Mouse (Mus musculus): Measurements from ENCODE around the gene Tmem221. TPM values are rescaled to one million over a fixed set of nuclear protein-coding genes. Genes with fewer than 3 reads are reported as not detected.

Tmem221 gene
- total RNA-seq, 2 experiments from 2014 or later = not detected

DNA sequence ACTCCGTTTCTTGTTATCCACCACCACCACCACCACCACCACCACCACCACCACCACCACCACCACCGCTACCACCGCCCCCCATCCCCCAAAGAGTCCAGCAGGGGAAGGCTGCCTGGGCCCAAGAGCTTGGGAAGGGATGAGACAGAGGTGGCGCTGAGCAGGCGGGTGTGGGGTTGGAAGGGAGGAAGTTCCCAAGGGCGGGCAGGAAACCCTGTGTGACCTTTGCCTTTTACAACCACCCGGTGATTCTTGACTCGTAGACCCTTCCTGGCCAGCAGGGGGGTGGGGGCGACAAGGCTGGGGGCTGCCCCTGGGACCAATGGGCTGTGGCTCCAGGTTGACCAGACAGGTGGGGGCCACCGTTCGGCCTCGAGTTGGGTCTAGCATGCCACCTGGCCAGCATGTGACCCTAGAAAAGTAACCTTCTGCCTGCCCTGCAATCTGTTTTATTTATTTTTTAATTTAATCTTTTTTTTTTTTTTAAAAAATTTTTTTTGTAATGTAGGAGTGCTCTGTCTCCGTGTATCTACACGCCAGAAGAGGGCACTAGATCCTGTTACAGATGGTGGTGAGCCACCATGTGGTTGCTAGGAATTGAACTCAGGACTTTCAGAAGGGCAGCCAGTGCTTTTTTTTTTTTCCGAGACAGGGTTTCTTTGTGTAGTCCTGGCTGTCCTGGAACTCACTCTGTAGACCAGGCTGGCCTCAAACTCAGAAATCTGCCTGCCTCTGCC, 45.5 kb downstream of the Tmem221 start:
- no peak for DNase-seq (ENCODE audit: low spot score in 2 of 2)

DNA sequence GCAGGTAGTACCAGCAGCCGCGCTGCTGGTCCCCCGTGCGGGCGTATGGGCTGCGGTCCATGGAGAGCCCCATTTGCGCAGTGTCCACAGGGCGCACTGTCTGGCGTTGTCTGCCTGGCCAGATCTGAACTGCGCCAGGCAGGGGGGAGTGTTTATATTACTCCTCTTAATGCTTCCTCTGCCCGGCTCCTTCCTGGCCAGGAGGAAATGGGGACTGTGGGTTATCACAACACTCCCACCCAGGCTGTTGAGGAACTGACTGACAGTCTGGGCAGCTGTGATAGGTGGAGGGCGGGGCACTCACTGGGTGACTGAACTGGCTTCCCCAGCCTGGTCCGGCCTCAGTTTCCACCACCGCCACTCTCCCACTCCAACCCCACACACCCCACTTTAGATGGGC, 47.0 kb downstream of the Tmem221 start, which contains the start of gene Plvap:
Gene Plvap, minus strand, starts transcription at position 109 of the 400 bp plus-strand sequence.
- DNase-seq (ENCODE audit: low spot score in 2 of 2) = no peak

DNA sequence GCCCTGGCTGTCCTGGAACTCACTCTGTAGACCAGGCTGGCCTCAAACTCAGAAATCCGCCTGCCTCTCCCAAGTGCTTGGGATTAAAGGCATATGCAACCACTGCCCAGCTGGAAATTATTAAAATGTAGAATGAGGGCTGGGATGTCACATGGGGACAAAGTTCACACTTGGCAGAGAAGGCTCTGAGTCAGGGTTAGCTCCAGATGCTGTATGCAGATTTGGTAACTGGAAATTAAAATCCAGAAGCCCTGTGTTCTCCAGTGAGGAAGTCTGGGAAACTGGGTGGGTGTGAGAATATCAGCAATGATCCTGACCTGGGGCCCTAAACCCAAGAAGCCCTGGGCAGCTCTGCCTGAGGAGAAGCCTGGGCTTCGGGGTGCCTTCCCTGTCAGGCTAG, 49.4 kb downstream of the Tmem221 start:
- no peak for DNase-seq (ENCODE audit: low spot score in 2 of 2)

DNA sequence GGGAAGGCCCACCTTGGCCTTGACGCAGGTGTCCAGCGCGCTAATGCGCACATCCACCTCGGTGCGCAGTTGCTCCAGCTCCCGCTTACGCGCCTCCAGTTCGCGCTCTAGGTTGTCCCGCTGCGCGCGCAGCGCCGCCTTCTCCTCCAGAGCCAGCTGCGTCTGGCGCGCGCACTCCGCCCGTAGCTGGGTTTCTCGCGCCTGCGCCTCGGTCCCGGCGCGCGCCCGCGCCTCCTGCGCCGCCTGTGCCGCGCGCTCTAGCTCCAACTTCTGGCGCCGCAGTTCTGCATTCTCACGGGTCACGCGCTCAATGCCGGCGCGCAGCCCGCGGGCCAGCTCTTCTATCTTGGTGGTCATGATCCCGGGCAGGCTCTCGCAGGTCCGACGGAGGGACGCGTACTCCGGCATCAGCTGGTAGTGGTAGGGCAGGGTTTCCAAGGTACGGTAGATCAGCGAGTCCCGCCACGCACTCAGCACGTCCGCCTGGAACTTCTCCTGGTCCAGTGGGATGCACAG, 51.0 kb downstream of the Tmem221 start:
- peak; percentile 63 to 83 for DNase-seq (ENCODE audit: low spot score in 2 of 2)

DNA sequence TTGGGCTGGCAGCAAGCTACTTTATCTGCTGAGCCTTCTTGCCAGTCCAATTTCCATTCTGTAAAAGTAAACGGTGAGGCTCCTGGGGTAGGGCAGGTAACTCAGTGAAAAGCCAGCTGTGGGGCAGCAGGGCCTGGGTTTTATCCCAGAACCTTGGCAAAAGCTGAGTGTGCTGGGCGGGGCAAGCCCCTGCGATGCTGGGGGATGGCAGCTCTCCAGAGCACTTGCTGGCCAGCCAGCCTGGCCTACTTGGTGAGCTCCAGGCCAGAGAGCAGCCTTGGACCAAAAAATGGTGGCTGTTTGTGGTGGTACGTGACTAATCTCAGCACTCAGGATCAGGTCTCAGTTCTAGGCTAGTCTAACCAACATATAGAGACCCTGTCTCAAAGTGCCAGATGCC, 52.7 kb downstream of the Tmem221 start:
- DNase-seq (ENCODE audit: low spot score in 2 of 2) = no peak

DNA sequence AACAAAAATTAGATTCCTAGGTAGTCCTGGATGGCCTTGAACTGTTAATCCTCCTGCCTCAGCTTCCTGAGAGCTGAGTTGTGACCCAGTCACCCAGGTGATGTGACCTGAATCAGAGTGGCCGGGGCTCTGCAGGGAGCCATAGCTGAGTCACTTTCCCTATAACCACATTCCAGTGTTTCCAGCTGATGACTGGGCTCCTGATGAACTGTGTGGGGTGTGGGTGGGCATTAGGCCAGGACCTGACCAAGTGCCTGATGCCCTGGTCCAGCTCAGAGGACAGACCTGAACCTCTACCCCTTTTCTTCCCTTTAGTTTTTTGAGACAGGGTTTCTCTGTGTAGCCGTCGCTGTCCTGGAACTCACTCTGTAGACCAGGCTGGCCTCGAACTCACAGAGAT, 53.3 kb downstream of the Tmem221 start:
- no peak for DNase-seq (ENCODE audit: low spot score in 2 of 2)

DNA sequence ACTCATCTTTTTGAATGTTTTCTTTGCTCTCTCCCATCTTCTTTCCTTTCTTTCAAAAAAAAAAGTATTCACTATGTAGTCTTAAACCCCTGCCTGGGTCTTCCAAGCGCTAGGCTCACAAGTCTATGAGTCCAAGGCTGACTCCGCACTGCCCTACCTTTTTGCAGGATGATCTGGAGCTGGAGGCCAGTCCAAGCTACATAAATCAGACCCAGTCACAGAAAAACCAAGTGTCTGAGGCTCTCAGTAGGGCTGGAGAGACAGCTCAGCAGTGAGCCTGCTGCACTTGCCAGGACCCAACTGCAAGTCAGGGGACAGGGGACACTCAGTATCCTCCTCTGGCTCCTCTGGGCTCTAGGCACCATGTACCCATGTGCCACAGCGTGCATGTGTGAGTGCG, 54.3 kb downstream of the Tmem221 start:
- no peak for DNase-seq (ENCODE audit: low spot score in 2 of 2)

Other genes with a start within 250 kb of the Tmem221 start
- gene Use1, start 192.0 kb downstream of the Tmem221 start, total RNA-seq (2021) = 100 to 1,000 TPM in 1 of 2 experiments, 10 to 100 TPM in 1; 97.9 to 108 TPM
- gene Ocel1, start 187.6 kb downstream of the Tmem221 start, total RNA-seq (2021) = 10 to 100 TPM; 17.2 to 17.6 TPM
- gene Nr2f6, start 176.9 kb downstream of the Tmem221 start, total RNA-seq (2021) = 10 to 100 TPM; 32.2 to 32.5 TPM
- 1 to 10 TPM; 6.7 to 7.3 TPM for gene Ushbp1, start 163.1 kb downstream of the Tmem221 start, total RNA-seq (2021)
- 10 to 100 TPM; 78.7 to 82.2 TPM for gene Babam1, start 162.0 kb downstream of the Tmem221 start, total RNA-seq (2021)
- 1 to 10 TPM; 2.2 to 2.7 TPM for gene Ankle1, start 152.9 kb downstream of the Tmem221 start, total RNA-seq (2021)
- 100 to 1,000 TPM; 145 to 159 TPM for gene Abhd8, start 95.2 kb downstream of the Tmem221 start, total RNA-seq (2021)
- 10 to 100 TPM; 59.5 to 69.2 TPM for gene Mrpl34, start 93.9 kb downstream of the Tmem221 start, total RNA-seq (2021)
- gene Dda1, start 89.7 kb downstream of the Tmem221 start, total RNA-seq (2021) = 100 to 1,000 TPM; 128 to 130 TPM
- 10 to 100 TPM; 64.3 to 71.5 TPM for gene Ano8, start 72.9 kb downstream of the Tmem221 start, total RNA-seq (2021)
- 10 to 100 TPM; 26.4 to 29.4 TPM for gene Gtpbp3, start 70.8 kb downstream of the Tmem221 start, total RNA-seq (2021)
- 1 to 10 TPM; 8.1 to 9.2 TPM for gene Plvap, start 47.1 kb downstream of the Tmem221 start, total RNA-seq (2021)
- gene Ccdc194, start 33.2 kb downstream of the Tmem221 start, total RNA-seq (2021) = not detected
- 1 to 10 TPM; 4.1 to 4.8 TPM for gene Bst2, start 21.4 kb downstream of the Tmem221 start, total RNA-seq (2021)
- 10 to 100 TPM; 36.9 to 40.7 TPM for gene Mvb12a, start 15.9 kb downstream of the Tmem221 start, total RNA-seq (2021)
- not detected for gene Nxnl1, start 7.7 kb upstream of the Tmem221 start, total RNA-seq (2021)
- gene Slc27a1, start 10.0 kb upstream of the Tmem221 start, total RNA-seq (2021) = 10 to 100 TPM; 76.8 to 92.7 TPM
- 10 to 100 TPM; 75.1 to 81.0 TPM for gene Pgls, start 33.3 kb upstream of the Tmem221 start, total RNA-seq (2021)
- gene Fam129c, start 38.8 kb upstream of the Tmem221 start, total RNA-seq (2021) = 1 to 10 TPM; 4.6 to 5.8 TPM
- gene Colgalt1, start 52.1 kb upstream of the Tmem221 start, total RNA-seq (2021) = 10 to 100 TPM; 65.8 to 77.0 TPM
- 100 to 1,000 TPM; 242 to 246 TPM for gene Unc13a, start 112.9 kb upstream of the Tmem221 start, total RNA-seq (2021)
- 1 to 10 TPM; 7.7 to 7.8 TPM for gene Jak3, start 117.4 kb upstream of the Tmem221 start, total RNA-seq (2021)
- gene Insl3, start 130.3 kb upstream of the Tmem221 start, total RNA-seq (2021) = 1 to 10 TPM; 2.3 to 2.4 TPM
- under 1 TPM; 0.42 to 0.64 TPM for gene B3gnt3, start 142.9 kb upstream of the Tmem221 start, total RNA-seq (2021)
- 100 to 1,000 TPM; 111 to 119 TPM for gene Fcho1, start 166.8 kb upstream of the Tmem221 start, total RNA-seq (2021)

Measured in layer of hippocampus, postnatal 10 days (tissue).